Mouse (Mus musculus) ES-E14 (cell line): ENCODE data around the gene Foxl1.

ENCODE experiments used
- CHD2 ChIP-seq: IDR thresholded peaks from 2 replicates; pipeline ENCODE4 v1.6.1; 2014; ENCODE audit warnings: mild to moderate bottlenecking, low read depth, low read length, inconsistent platforms
- HCFC1 ChIP-seq: IDR thresholded peaks from 2 replicates; pipeline ENCODE4 v1.6.1; 2012; ENCODE audit warnings: low read length, inconsistent platforms, borderline replicate concordance; ENCODE audit not compliant: insufficient read depth
- MAFK ChIP-seq: IDR thresholded peaks from 2 replicates; pipeline ENCODE4 v1.6.1; 2014; ENCODE audit warnings: mild to moderate bottlenecking, low read depth, low read length, inconsistent platforms; ENCODE audit not compliant: insufficient read depth

GRCm38 (mm10) chr8:121170626-121171552 lies 43.1 kb downstream of the Foxl1 start:
- TF ChIP-seq MAFK: no peak
- TF ChIP-seq HCFC1: no peak
- TF ChIP-seq CHD2: no peak
